Mouse (Mus musculus) ES-Bruce4 (cell line): ENCODE data around the gene Syncrip. TPM values are rescaled to one million over a fixed set of nuclear protein-coding genes. Genes with fewer than 3 reads are reported as not detected.

Experiments used
- H3K27ac ChIP-seq: 2 replicates; pipeline ENCODE4 v1.5.1; 2012; ENCODE audit warnings: low read length, inconsistent platforms; ENCODE audit not compliant: insufficient read depth
- H3K27me3 ChIP-seq: 2 replicates; pipeline ENCODE4 v1.6.1; 2012; ENCODE audit warnings: mild to moderate bottlenecking, low read length, inconsistent platforms; ENCODE audit not compliant: control insufficient read depth, poor library complexity, insufficient read depth, severe bottlenecking
- H3K36me3 ChIP-seq: 2 replicates; pipeline ENCODE4 v1.6.1; 2012; ENCODE audit warnings: inconsistent platforms, mild to moderate bottlenecking, low read length, moderate library complexity; ENCODE audit not compliant: control insufficient read depth, poor library complexity, insufficient read depth, severe bottlenecking
- H3K4me1 ChIP-seq: one replicate; pipeline ENCODE4 v1.8.1; 2011; ENCODE audit warnings: low read length; ENCODE audit not compliant: control insufficient read depth, insufficient read depth
- H3K4me3 ChIP-seq: 2 replicates; pipeline ENCODE4 v1.5.1; 2011; ENCODE audit warnings: low read depth, mild to moderate bottlenecking, low read length
- H3K9ac ChIP-seq: 2 replicates; pipeline ENCODE4 v1.6.1; 2012; ENCODE audit warnings: low read depth, mild to moderate bottlenecking, inconsistent platforms; ENCODE audit not compliant: poor library complexity, severe bottlenecking
- H3K9me3 ChIP-seq: replicated peaks from 2 replicates; pipeline ENCODE4 v1.6.1; 2012; ENCODE audit warnings: mild to moderate bottlenecking, low read length, inconsistent platforms; ENCODE audit not compliant: control insufficient read depth, poor library complexity, insufficient read depth, severe bottlenecking
- CTCF ChIP-seq: IDR thresholded peaks from one replicate; pipeline ENCODE4 v1.8.1; 2011; ENCODE audit warnings: low read depth, low read length
- EP300 ChIP-seq: IDR thresholded peaks from 2 replicates; pipeline ENCODE4 v1.6.1; 2011; ENCODE audit warnings: low read depth, low read length; ENCODE audit not compliant: insufficient read depth
- POLR2A ChIP-seq: IDR thresholded peaks from one replicate; pipeline ENCODE4 v1.8.1; 2011; ENCODE audit warnings: low read length; ENCODE audit not compliant: insufficient read depth
- polyA plus RNA-seq: library from polyadenylated mRNA; stranded (reverse); fragments of >200 nt; gene quantifications from 2 replicates; pipeline ENCODE4 v1.2.4, GENCODE M21; 2011; ENCODE audit warnings: low read depth; ENCODE audit not compliant: missing spikeins, insufficient read depth, insufficient read length

Gene Syncrip
- polyA plus RNA-seq, 1 experiment, result 327 TPM

DNA sequence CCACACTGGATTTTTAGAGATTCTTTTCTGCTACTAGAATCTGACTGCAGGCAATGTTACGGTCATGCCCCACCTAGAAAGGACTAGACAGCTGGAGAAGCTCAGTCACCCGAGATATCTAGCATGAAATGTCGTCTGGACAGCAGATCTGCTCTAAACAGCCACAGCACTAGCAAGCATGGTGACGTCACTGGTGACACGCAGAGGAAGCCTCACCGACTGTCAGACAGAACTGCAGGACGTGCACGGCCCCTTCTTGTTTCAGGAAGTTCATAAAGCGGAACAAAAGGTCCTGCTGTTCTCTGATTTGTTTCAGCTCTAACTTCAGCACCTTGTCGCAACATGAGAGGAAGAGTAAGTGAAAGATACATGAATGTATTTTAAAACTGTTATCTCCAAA lies 78.3 kb downstream of the Syncrip start:
- H3K9me3 ChIP-seq, result no peaks in the 10 kb centered on the region
- H3K27me3 ChIP-seq, result no peaks in the 10 kb centered on the region
- no peaks in the 10 kb centered on the region for H3K4me1 ChIP-seq
- H3K36me3 ChIP-seq, result no peaks in the 10 kb centered on the region
- TF ChIP-seq EP300 (no peak), CTCF (no peak), POLR2A (no peak)
- H3K27ac ChIP-seq, result no peak overlapping the region
- H3K4me3 ChIP-seq, result no peak overlapping the region
- no peak overlapping the region for H3K9ac ChIP-seq

GRCm38 (mm10) chr9:88398461-88398860 lies 83.9 kb downstream of the Syncrip start:
- Histone ChIP-seq H3K36me3 (no peaks in the 10 kb centered on the region; the same call in none of the 2 replicates), H3K4me1 (no peaks in the 10 kb centered on the region), H3K9ac (no peak overlapping the region), H3K27me3 (no peaks in the 10 kb centered on the region), H3K4me3 (no peak overlapping the region), H3K9me3 (no peaks in the 10 kb centered on the region), H3K27ac (no peak overlapping the region)
- no peak for TF ChIP-seq EP300
- TF ChIP-seq POLR2A, result no peak
- TF ChIP-seq CTCF, result no peak

Other genes with a start within 250 kb of the Syncrip start
- 14.0 and 15.0 TPM in 2 replicates for gene Nt5e, start 155.4 kb downstream of the Syncrip start, polyA plus RNA-seq
- gene Snx14, start 43.6 kb downstream of the Syncrip start, polyA plus RNA-seq, result 29.7 and 31.4 TPM in 2 replicates
- gene Gm20537, start 26.0 kb downstream of the Syncrip start, polyA plus RNA-seq, result 6.0 and 6.4 TPM in 2 replicates
- gene Zfp949, start 65.4 kb upstream of the Syncrip start, polyA plus RNA-seq, result 7.9 and 11.5 TPM in 2 replicates
- not detected in 2 replicates for gene Trim43a, start 98.3 kb upstream of the Syncrip start, polyA plus RNA-seq
- 6.0 and 10.4 TPM in 2 replicates for gene Mthfsl, start 237.7 kb upstream of the Syncrip start, polyA plus RNA-seq
- not detected in 2 replicates for gene Bcl2a1d, start 249.3 kb upstream of the Syncrip start, polyA plus RNA-seq